Mouse (Mus musculus) thymus, adult 2 months (tissue): ENCODE data around the gene Fdxacb1.

Experiments
- CTCF ChIP-seq: fragments of 200-500 bp; IDR thresholded peaks from 2 replicates; pipeline ENCODE4 v1.5.1; 2012; ENCODE audit warnings: mild to moderate bottlenecking, control low read depth, low read length, moderate library complexity, borderline replicate concordance; ENCODE audit not compliant: control insufficient read depth, poor library complexity, insufficient read depth; ENCODE audit errors: extremely low read depth
- POLR2A ChIP-seq: fragments of 200-500 bp; IDR thresholded peaks from 2 replicates; pipeline ENCODE4 v1.6.1; 2012; ENCODE audit warnings: mild to moderate bottlenecking, low read length, control low read depth, moderate library complexity; ENCODE audit not compliant: control insufficient read depth, poor library complexity, insufficient read depth; ENCODE audit errors: extremely low read depth

- TF ChIP-seq CTCF (no peak), POLR2A (peak; percentile 35; the same call in 1 of the 2 replicates)
Measured at GRCm38 (mm10) chr9:50774991-50775612, 7.1 kb downstream of the Fdxacb1 start, which contains the start of the genes Alg9 and 1110032A03Rik.
